Comparison of ENCODE assay signal across 21 mouse cellular contexts in the genomic region with DNA sequence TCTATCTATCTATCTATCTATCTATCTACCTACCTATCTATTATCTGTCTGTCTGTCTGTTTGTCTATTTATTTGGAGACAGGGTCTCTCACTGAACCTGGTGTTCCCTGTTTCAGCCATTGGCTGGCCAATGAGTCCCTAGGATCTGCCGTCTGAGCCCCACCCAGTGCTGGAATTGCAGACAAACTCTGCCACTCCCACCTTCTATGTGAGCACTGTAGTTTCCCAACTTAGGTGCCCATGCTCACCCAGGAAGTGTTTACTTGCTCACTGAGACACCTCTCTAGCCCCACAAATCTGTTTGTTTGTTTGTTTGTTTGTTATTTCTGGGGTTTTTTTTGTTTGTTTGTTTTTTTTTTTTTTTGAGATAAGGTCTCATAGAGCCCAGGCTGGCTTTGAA. TPM values are rescaled to one million over a fixed set of nuclear protein-coding genes. Genes with fewer than 3 reads are reported as not detected.
DNase-seq lines count a peak whose midpoint lies in the region; ATAC-seq and TF ChIP-seq lines count a peak whose summit lies in the region.
"Had no signal": no experiment of that assay in that cellular context is flagged by ENCODE, and none has a peak within 500 bp of the region (broad histone marks: within the 10 kb centered on the region; RNA-seq: fewer than 3 reads in every experiment).

No protein-coding gene starts in this region.

- no peak overlapping the region for H3K4me2 ChIP-seq in intestine, embryonic 16.5 days (ENCODE audit: low read depth, low read length)
- H3K4me2 ChIP-seq: embryonic facial prominence, embryonic 12.5 days; forebrain, embryonic 13.5 days; forebrain, embryonic 15.5 days had no signal

- 46% methylated on average over 1 of the region's 1 CpGs for WGBS in intestine, embryonic 16.5 days

- peaks cover 0 to 36% of the 10 kb centered on the region in 2 experiments; a peak in 2 of 4 replicates for H3K36me3 ChIP-seq in MEL (ENCODE audit: control insufficient read depth in 1 of 2, insufficient read depth in 2 of 2, low read length in 2 of 2)
- H3K36me3 ChIP-seq in intestine, embryonic 16.5 days (ENCODE audit: control insufficient read depth, insufficient read depth, low read length) = no peaks in the 10 kb centered on the region
- H3K36me3 ChIP-seq: embryonic facial prominence, embryonic 10.5 days; embryonic facial prominence, embryonic 12.5 days; forebrain, embryonic 15.5 days had no signal

- H3K79me2 ChIP-seq in MEL (ENCODE audit: control insufficient read depth, insufficient read depth, low read length, poor library complexity) = no peaks in the 10 kb centered on the region

- TF ChIP-seq EP300 in MEL (IDR thresholded peaks at IDR 0.05; ENCODE audit: low read depth in 1 of 2, low read length in 2 of 2) = no peak

- no peaks in the 10 kb centered on the region for H3K27me3 ChIP-seq in MEL (ENCODE audit: control insufficient read depth in 1 of 2, insufficient read depth in 2 of 2, low read length in 2 of 2)
- H3K27me3 ChIP-seq in intestine, embryonic 16.5 days (replicated peaks; ENCODE audit: control insufficient read depth, insufficient read depth, low read length) = no peaks in the 10 kb centered on the region
- H3K27me3 ChIP-seq: embryonic facial prominence, embryonic 12.5 days; forebrain, embryonic 13.5 days; forebrain, embryonic 15.5 days; Patski had no signal

- ATAC-seq in intestine, embryonic 16.5 days = peak; percentile 53; the same call in 1 of the 2 replicates
- ATAC-seq in inflammation-experienced regulatory T-cells, adult 6 months = no peak
- ATAC-seq: activated CD4-positive, CD25-positive, alpha-beta regulatory T cell, adult 4 months; forebrain, embryonic 13.5 days; forebrain, embryonic 15.5 days; forebrain, postnatal 0 days; Patski had no signal

- peak overlapping the region; percentile 40 for H3K27ac ChIP-seq in MEL (ENCODE audit: control insufficient read depth, low read depth, low read length)
- H3K27ac ChIP-seq in intestine, embryonic 16.5 days (ENCODE audit: low read length) = no peak overlapping the region
- H3K27ac ChIP-seq: embryonic facial prominence, embryonic 10.5 days; embryonic facial prominence, embryonic 12.5 days; forebrain, embryonic 13.5 days; forebrain, embryonic 15.5 days had no signal

- peaks cover 38 to 63% of the 10 kb centered on the region in 2 experiments for H3K4me1 ChIP-seq in MEL (ENCODE audit: control insufficient read depth in 1 of 2, insufficient read depth in 2 of 2, low read length in 2 of 2)
- H3K4me1 ChIP-seq in intestine, embryonic 16.5 days (ENCODE audit: control insufficient read depth, insufficient read depth, low read length) = peaks cover 13% of the 10 kb centered on the region
- H3K4me1 ChIP-seq: embryonic facial prominence, embryonic 12.5 days; forebrain, embryonic 13.5 days; forebrain, embryonic 15.5 days had no signal

- DNase-seq in MEL (ENCODE audit: low read depth, low spot score) (no peak), R1 (ENCODE audit: low read depth, low spot score) (peak; percentile 42)
- DNase-seq in kidney, adult 11 months = no peak
- DNase-seq in natural killer cell, adult 2 months (ENCODE audit: low spot score in 2 of 2) = no peak
- DNase-seq: adrenal gland, adult 8-10 months; adrenal gland, postnatal 14 days; adrenal gland, postnatal 36 days; cerebellum, adult 11-12 months; cerebellum, adult 2 months; cerebellum, adult 9-10 months; cerebellum, postnatal 10 days; cerebellum, postnatal 25 days; forebrain, postnatal 0 days had no signal

- TF ChIP-seq RAD21 in MEL (IDR thresholded peaks at IDR 0.05; ENCODE audit: low read depth, low read length) = no peak

- no peak overlapping the region for H3K4me3 ChIP-seq in MEL (ENCODE audit: control insufficient read depth in 1 of 2, insufficient read depth in 1 of 2, low read depth in 2 of 2, low read length in 2 of 2)
- H3K4me3 ChIP-seq in intestine, embryonic 16.5 days (ENCODE audit: low read length) = no peak overlapping the region
- H3K4me3 ChIP-seq: embryonic facial prominence, embryonic 10.5 days; embryonic facial prominence, embryonic 12.5 days; forebrain, embryonic 13.5 days; forebrain, embryonic 15.5 days had no signal

- H3K9ac ChIP-seq in MEL (ENCODE audit: control insufficient read depth, low read depth, low read length, poor library complexity, severe bottlenecking) = no peak overlapping the region
- H3K9ac ChIP-seq in intestine, embryonic 16.5 days (ENCODE audit: low read depth, low read length) = no peak overlapping the region
- H3K9ac ChIP-seq: embryonic facial prominence, embryonic 12.5 days; forebrain, embryonic 13.5 days; forebrain, embryonic 15.5 days; forebrain, postnatal 0 days had no signal

- TF ChIP-seq CTCF in MEL (IDR thresholded peaks at IDR 0.05 in 2 of 3, conservative IDR thresholded peaks at IDR 0.05 in 1 of 3; ENCODE audit: control insufficient read depth in 1 of 3, insufficient read depth in 1 of 3, low read depth in 2 of 3, low read length in 3 of 3, poor library complexity in 1 of 3, severe bottlenecking in 1 of 3) = no peak

- no peaks in the 10 kb centered on the region for H3K9me3 ChIP-seq in MEL (replicated peaks; ENCODE audit: insufficient read depth, low read length)
- no peaks in the 10 kb centered on the region for H3K9me3 ChIP-seq in intestine, embryonic 16.5 days (ENCODE audit: control insufficient read depth, low read length)
- H3K9me3 ChIP-seq: embryonic facial prominence, embryonic 10.5 days; embryonic facial prominence, embryonic 12.5 days; forebrain, embryonic 13.5 days; forebrain, embryonic 15.5 days had no signal

- no peak for TF ChIP-seq POLR2A in MEL (IDR thresholded peaks at IDR 0.05; ENCODE audit: control insufficient read depth in 1 of 2, insufficient read depth in 1 of 2, low read depth in 1 of 2, low read length in 2 of 2, poor library complexity in 1 of 2)

TF ChIP-seq in MEL, 35 proteins besides CTCF, POLR2A, EP300 and RAD21:
- no peak for TF ChIP-seq ELF1 (IDR thresholded peaks at IDR 0.05; ENCODE audit: low read depth, low read length)
- no peak for TF ChIP-seq TAL1 (IDR thresholded peaks at IDR 0.05; ENCODE audit: low read length)
- TF ChIP-seq JUND (IDR thresholded peaks at IDR 0.05; ENCODE audit: low read depth, low read length) = no peak
- peak; percentile 33; the same call in 1 of the 2 replicates for TF ChIP-seq ZNF384 (IDR thresholded peaks at IDR 0.05; ENCODE audit: low read depth, low read length)
- TF ChIP-seq GABPA (IDR thresholded peaks at IDR 0.05; ENCODE audit: low read depth, low read length) = no peak
TF ChIP-seq in MEL: peak in this region for 1.

RNA-seq across cellular contexts. Expression of a gene that starts 22.6 kb away (rescaled TPM):
- 36.0 and 49.9 TPM in 2 replicates for total RNA-seq in MEL (2012; rRNA removed)
- polyA plus RNA-seq in MEL (2012; ENCODE audit: insufficient read depth in 1 of 2, insufficient read length in 2 of 2, low read depth in 1 of 2, low replicate concordance in 2 of 2, missing spikeins in 1 of 2) = 10 to 100 TPM in 1 of 2 experiments, not detected in 1; 42.3 TPM
- polyA plus RNA-seq in intestine, embryonic 16.5 days (2015; fragmentation: Nextera tagmentation; extraction: Ambion mirVana) = 41.1 and 47.6 TPM in 2 replicates
- 10 to 100 TPM; 53.9 to 59.6 (median 59.2) TPM for polyA plus RNA-seq in inflammation-experienced regulatory T-cells, adult 6 months (2017; shearing (Covaris generic))

RNA-seq across cellular contexts. Expression of a gene that starts 28.8 kb away (rescaled TPM):
- 5.1 and 10.0 TPM in 2 replicates for total RNA-seq in MEL (2012; rRNA removed)
- 10 to 100 TPM in 1 of 2 experiments, not detected in 1; 24.5 TPM for polyA plus RNA-seq in MEL (2012; ENCODE audit: insufficient read depth in 1 of 2, insufficient read length in 2 of 2, low read depth in 1 of 2, low replicate concordance in 2 of 2, missing spikeins in 1 of 2)
- polyA plus RNA-seq in intestine, embryonic 16.5 days (2015; fragmentation: Nextera tagmentation; extraction: Ambion mirVana) = 17.5 and 19.9 TPM in 2 replicates
- 100 to 1,000 TPM in 2 of 3 experiments, 10 to 100 TPM in 1; 85.4 to 124 (median 100) TPM for polyA plus RNA-seq in inflammation-experienced regulatory T-cells, adult 6 months (2017; shearing (Covaris generic))

RNA-seq across cellular contexts. Expression of a gene that starts 35.3 kb away (rescaled TPM):
- 0.08 TPM in 1 of 2 replicates, not detected in the other for total RNA-seq in MEL (2012; rRNA removed)
- under 1 TPM in 1 of 2 experiments, not detected in 1; 0.03 TPM for polyA plus RNA-seq in MEL (2012; ENCODE audit: insufficient read depth in 1 of 2, insufficient read length in 2 of 2, low read depth in 1 of 2, low replicate concordance in 2 of 2, missing spikeins in 1 of 2)
- polyA plus RNA-seq in intestine, embryonic 16.5 days (2015; fragmentation: Nextera tagmentation; extraction: Ambion mirVana) = 0.64 and 1.2 TPM in 2 replicates
- polyA plus RNA-seq in inflammation-experienced regulatory T-cells, adult 6 months (2017; shearing (Covaris generic)) = not detected
